Mouse (Mus musculus): ENCODE measurements around the gene Mrps7.

Gene Mrps7

DNA sequence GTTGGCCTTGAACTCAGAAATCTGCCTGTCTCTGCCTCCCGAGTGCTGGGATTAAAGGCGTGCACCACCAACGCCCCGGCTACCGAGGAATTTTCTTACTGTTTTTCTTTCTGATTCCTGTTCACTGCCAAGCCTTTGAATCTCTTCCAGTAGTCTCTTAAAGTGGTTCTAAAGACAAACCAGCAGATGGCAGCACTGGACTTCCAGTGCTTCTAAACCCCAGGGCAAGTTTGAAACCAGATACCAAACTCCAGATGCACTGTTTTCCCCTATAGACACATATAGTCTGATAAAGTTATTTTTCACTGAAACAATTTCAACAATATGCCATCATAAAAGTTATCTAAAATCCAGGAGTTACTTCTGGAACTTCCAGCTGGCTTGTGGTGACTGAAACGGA, 43.7 kb downstream of the Mrps7 start:
- peak; percentile 88 for DNase-seq (ENCODE audit: low read depth)

- DNase-seq (ENCODE audit: low read depth), result no peak
Observed at GRCm38 (mm10) chr11:115649706-115650105, 46.0 kb downstream of the Mrps7 start.

GRCm38 (mm10) chr11:115651680-115652079, 48.0 kb downstream of the Mrps7 start:
- no peak for DNase-seq (ENCODE audit: low read depth)

GRCm38 (mm10) chr11:115653194-115653593, 49.5 kb downstream of the Mrps7 start:
- no peak for DNase-seq (ENCODE audit: low read depth)

DNA sequence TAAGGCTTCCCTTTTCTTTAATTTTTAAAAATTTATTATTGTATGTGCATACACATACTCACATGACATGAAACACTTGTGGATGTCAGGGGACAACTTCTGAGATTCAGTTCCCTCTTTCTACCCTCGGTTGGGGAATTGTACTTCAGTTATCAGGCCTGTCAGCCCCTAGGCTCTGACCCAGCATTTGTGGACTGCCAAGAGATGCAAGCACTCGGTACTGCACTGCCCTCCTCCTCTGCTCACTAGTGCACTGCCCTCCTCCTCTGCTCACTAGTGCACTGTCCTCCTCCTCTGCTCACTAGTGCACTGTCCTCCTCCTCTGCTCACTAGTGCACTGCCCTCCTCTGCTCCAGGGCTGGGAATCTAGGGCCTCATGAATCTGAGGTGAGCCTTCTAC, 50.4 kb downstream of the Mrps7 start:
- DNase-seq (ENCODE audit: low read depth), result no peak
